ENCODE assay signal across 19 mouse cellular contexts in the genomic region with DNA sequence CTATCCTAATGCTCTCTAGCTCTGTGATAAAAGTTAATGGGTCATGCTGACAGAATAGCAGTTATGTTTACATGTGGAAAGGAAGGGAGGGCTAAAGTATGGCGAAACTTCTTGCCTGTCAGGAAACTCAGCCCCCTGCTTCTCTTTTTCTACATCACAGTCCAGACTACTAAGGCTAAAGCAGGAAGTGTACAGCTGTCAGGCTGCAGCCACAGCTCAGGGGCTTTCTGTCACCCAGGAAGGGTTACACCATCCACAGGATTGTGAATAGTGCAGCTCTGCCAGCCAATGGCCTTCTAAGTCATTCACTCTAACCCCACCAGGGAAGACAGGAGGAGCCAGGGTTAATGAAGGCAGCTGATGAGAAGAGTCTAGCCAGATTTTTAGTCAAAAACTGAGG. TPM values are rescaled to one million over a fixed set of nuclear protein-coding genes. Genes with fewer than 3 reads are reported as not detected.
DNase-seq lines count a peak whose midpoint lies in the region; ATAC-seq and TF ChIP-seq lines count a peak whose summit lies in the region.
"Had no signal": no experiment of that assay in that cellular context is flagged by ENCODE, and none has a peak within 500 bp of the region (broad histone marks: within the 10 kb centered on the region; RNA-seq: fewer than 3 reads in every experiment).

No protein-coding gene starts in this region.

- peak overlapping the region; percentile 69 for H3K27ac ChIP-seq in lung, embryonic 16.5 days (ENCODE audit: low read length)
- H3K27ac ChIP-seq in hindbrain, postnatal 0 days, result no peak overlapping the region
- H3K27ac ChIP-seq: forebrain, embryonic 13.5 days; heart, embryonic 15.5 days; hindbrain, embryonic 14.5 days; limb, embryonic 13.5 days had no signal

- no peaks in the 10 kb centered on the region for H3K4me1 ChIP-seq in lung, adult 2 months (ENCODE audit: control insufficient read depth, insufficient read depth, low read length)
- 0 out of 2 replicates have a peak, but pooled peaks cover 3% of the 10 kb centered on the region for H3K4me1 ChIP-seq in lung, embryonic 16.5 days (replicated peaks; ENCODE audit: control insufficient read depth, insufficient read depth, low read length)
- no peaks in the 10 kb centered on the region for H3K4me1 ChIP-seq in hindbrain, postnatal 0 days (ENCODE audit: insufficient read depth, low read length)
- H3K4me1 ChIP-seq: forebrain, embryonic 13.5 days; heart, embryonic 15.5 days; limb, embryonic 13.5 days had no signal

- H3K4me3 ChIP-seq in lung, adult 2 months (replicated peaks; ENCODE audit: extremely low read depth, low read depth, low read length), result no peak overlapping the region
- no peak overlapping the region for H3K4me3 ChIP-seq in lung, embryonic 16.5 days (ENCODE audit: low read length)
- no peak overlapping the region for H3K4me3 ChIP-seq in hindbrain, postnatal 0 days (ENCODE audit: low read length)
- H3K4me3 ChIP-seq: forebrain, embryonic 13.5 days; heart, embryonic 15.5 days; limb, embryonic 13.5 days had no signal

- H3K4me2 ChIP-seq in lung, embryonic 16.5 days (ENCODE audit: low read depth, low read length), result no peak overlapping the region
- H3K4me2 ChIP-seq in hindbrain, postnatal 0 days (ENCODE audit: low read depth, low read length), result no peak overlapping the region
- H3K4me2 ChIP-seq: forebrain, embryonic 13.5 days; heart, embryonic 15.5 days; hindbrain, embryonic 14.5 days; limb, embryonic 13.5 days had no signal

- DNase-seq in lung, adult 18-20 months, result peak; percentile 45 to 52
- no peak for DNase-seq in lung, adult 2 months
- DNase-seq in gastrocnemius, postnatal 4 days (ENCODE audit: low spot score in 2 of 2), result no peak
- no peak for DNase-seq in hindbrain, postnatal 0 days (ENCODE audit: low spot score)
- DNase-seq: cerebellum, postnatal 36 days; gastrocnemius, postnatal 25 days; kidney, adult 8-10 months; right cerebral cortex, postnatal 14 days had no signal

- 19% methylated on average over 1 of the region's 1 CpGs for WGBS in lung, adult 2 months
- WGBS in lung, embryonic 16.5 days, result 29% methylated on average over 1 of the region's 1 CpGs
- 82% methylated on average over 1 of the region's 1 CpGs for WGBS in hindbrain, postnatal 0 days

- no peaks in the 10 kb centered on the region for H3K27me3 ChIP-seq in lung, embryonic 16.5 days (ENCODE audit: control insufficient read depth, insufficient read depth, low read depth, low read length)
- H3K27me3 ChIP-seq in hindbrain, postnatal 0 days (ENCODE audit: insufficient read depth, low read length), result no peaks in the 10 kb centered on the region
- H3K27me3 ChIP-seq: forebrain, embryonic 13.5 days; heart, embryonic 15.5 days; limb, embryonic 13.5 days had no signal

- no peak for TF ChIP-seq CTCF in lung, adult 2 months (IDR thresholded peaks at IDR 0.05; ENCODE audit: insufficient read depth, low read length)
- no peak for TF ChIP-seq CTCF in hindbrain, postnatal 0 days (IDR thresholded peaks at IDR 0.05; ENCODE audit: low read depth)

- H3K9me3 ChIP-seq in lung, embryonic 16.5 days (ENCODE audit: control insufficient read depth, low read length), result no peaks in the 10 kb centered on the region
- H3K9me3 ChIP-seq in hindbrain, postnatal 0 days (ENCODE audit: low read length), result no peaks in the 10 kb centered on the region
- H3K9me3 ChIP-seq: forebrain, embryonic 13.5 days; heart, embryonic 15.5 days; limb, embryonic 13.5 days had no signal

- no peak for TF ChIP-seq POLR2A in lung, adult 2 months (IDR thresholded peaks at IDR 0.05; ENCODE audit: borderline replicate concordance, extremely low read depth, low read depth, low read length)

- H3K9ac ChIP-seq in lung, embryonic 16.5 days (ENCODE audit: low read length), result no peak overlapping the region
- H3K9ac ChIP-seq in hindbrain, postnatal 0 days (replicated peaks; ENCODE audit: low read length), result no peak overlapping the region
- H3K9ac ChIP-seq: forebrain, embryonic 13.5 days; heart, embryonic 15.5 days; hindbrain, embryonic 14.5 days; limb, embryonic 13.5 days had no signal

- no peaks in the 10 kb centered on the region for H3K36me3 ChIP-seq in lung, embryonic 16.5 days (ENCODE audit: control insufficient read depth, insufficient read depth, low read length)
- no peaks in the 10 kb centered on the region for H3K36me3 ChIP-seq in hindbrain, postnatal 0 days (ENCODE audit: insufficient read depth, low read length)
- H3K36me3 ChIP-seq: heart, embryonic 15.5 days; limb, embryonic 13.5 days had no signal

- ATAC-seq in granulocyte monocyte progenitor cell, adult 5-6 weeks (replicated peaks; ENCODE audit: poor library complexity, severe bottlenecking), result peak; percentile 93
- ATAC-seq in lung, embryonic 16.5 days (ENCODE audit: low read depth), result peak; percentile 97
- ATAC-seq in megakaryocyte-erythroid progenitor cell, adult 5-6 weeks (replicated peaks; ENCODE audit: low FRiP score, low TSS enrichment, poor library complexity, severe bottlenecking), result 0 out of 2 replicates have a peak, but pooled peaks have one; percentile 18
- no peak for ATAC-seq in CD4-positive, CD25-positive, alpha-beta regulatory T cell, adult 4 months
- ATAC-seq in hindbrain, postnatal 0 days, result no peak
- ATAC-seq: forebrain, embryonic 13.5 days had no signal

RNA-seq across cellular contexts. Expression of gene Cln5, which starts 11.0 kb away (rescaled TPM):
- 26.1 and 26.9 TPM in 2 replicates for polyA plus RNA-seq in lung, adult 2 months (2012; rRNA removed)
- total RNA-seq in granulocyte monocyte progenitor cell, adult 5-6 weeks (2014; fragmentation: Nextera tagmentation), result 34.0 and 37.8 TPM in 2 replicates
- total RNA-seq in granulocyte monocyte progenitor cell, adult 5-6 weeks (2017), result 40.2 and 40.5 TPM in 2 replicates
- polyA plus RNA-seq in lung, embryonic 16.5 days (2015; fragmentation: Nextera tagmentation; extraction: Ambion mirVana), result 30.2 and 32.5 TPM in 2 replicates
- 9.3 and 15.8 TPM in 2 replicates for total RNA-seq in megakaryocyte-erythroid progenitor cell, adult 5-6 weeks (2014; fragmentation: Nextera tagmentation)
- total RNA-seq in megakaryocyte-erythroid progenitor cell, adult 5-6 weeks (2017), result 15.6 and 19.8 TPM in 2 replicates
- polyA plus RNA-seq in CD4-positive, CD25-positive, alpha-beta regulatory T cell, adult 4 months (2017; shearing (Covaris generic)), result 10 to 100 TPM; 16.4 to 19.2 TPM
- 10 to 100 TPM; 14.4 to 15.2 TPM for total RNA-seq in gastrocnemius, postnatal 4 days (2021)
- total RNA-seq in hindbrain, postnatal 0 days (2014; rRNA removed), result 11.8 and 14.9 TPM in 2 replicates
- 14.0 and 14.5 TPM in 2 replicates for polyA plus RNA-seq in hindbrain, postnatal 0 days (2015; fragmentation: Nextera tagmentation; extraction: Ambion mirVana)

RNA-seq across cellular contexts. Expression of gene Acod1, which starts 12.2 kb away (rescaled TPM):
- 0.03 and 0.15 TPM in 2 replicates for polyA plus RNA-seq in lung, adult 2 months (2012; rRNA removed)
- not detected in 2 replicates for total RNA-seq in granulocyte monocyte progenitor cell, adult 5-6 weeks (2014; fragmentation: Nextera tagmentation)
- 0.67 TPM in 1 of 2 replicates, not detected in the other for total RNA-seq in granulocyte monocyte progenitor cell, adult 5-6 weeks (2017)
- not detected in 2 replicates for polyA plus RNA-seq in lung, embryonic 16.5 days (2015; fragmentation: Nextera tagmentation; extraction: Ambion mirVana)
- total RNA-seq in megakaryocyte-erythroid progenitor cell, adult 5-6 weeks (2014; fragmentation: Nextera tagmentation), result not detected in 2 replicates
- total RNA-seq in megakaryocyte-erythroid progenitor cell, adult 5-6 weeks (2017), result 0.33 and 0.50 TPM in 2 replicates
- under 1 TPM; 0.16 to 0.23 TPM for polyA plus RNA-seq in CD4-positive, CD25-positive, alpha-beta regulatory T cell, adult 4 months (2017; shearing (Covaris generic))
- total RNA-seq in gastrocnemius, postnatal 4 days (2021), result not detected
- not detected in 2 replicates for total RNA-seq in hindbrain, postnatal 0 days (2014; rRNA removed)
- not detected in 2 replicates for polyA plus RNA-seq in hindbrain, postnatal 0 days (2015; fragmentation: Nextera tagmentation; extraction: Ambion mirVana)
- total RNA-seq: adrenal gland, adult 18-20 months; gastrocnemius, postnatal 25 days; layer of hippocampus, postnatal 10 days had no signal
- polyA plus RNA-seq: forebrain, embryonic 13.5 days; heart, embryonic 15.5 days; hindbrain, embryonic 14.5 days; limb, embryonic 13.5 days; stomach, embryonic 14.5 days had no signal

RNA-seq across cellular contexts. Expression of gene Fbxl3, which starts 40.4 kb away (rescaled TPM):
- 82.7 and 123 TPM in 2 replicates for polyA plus RNA-seq in lung, adult 2 months (2012; rRNA removed)
- 30.3 and 40.0 TPM in 2 replicates for total RNA-seq in granulocyte monocyte progenitor cell, adult 5-6 weeks (2014; fragmentation: Nextera tagmentation)
- 48.0 and 55.6 TPM in 2 replicates for total RNA-seq in granulocyte monocyte progenitor cell, adult 5-6 weeks (2017)
- polyA plus RNA-seq in lung, embryonic 16.5 days (2015; fragmentation: Nextera tagmentation; extraction: Ambion mirVana), result 22.6 and 24.7 TPM in 2 replicates
- total RNA-seq in megakaryocyte-erythroid progenitor cell, adult 5-6 weeks (2014; fragmentation: Nextera tagmentation), result 22.4 and 36.2 TPM in 2 replicates
- 31.8 and 85.5 TPM in 2 replicates for total RNA-seq in megakaryocyte-erythroid progenitor cell, adult 5-6 weeks (2017)
- polyA plus RNA-seq in CD4-positive, CD25-positive, alpha-beta regulatory T cell, adult 4 months (2017; shearing (Covaris generic)), result 10 to 100 TPM; 29.5 to 34.3 TPM
- total RNA-seq in gastrocnemius, postnatal 4 days (2021), result 10 to 100 TPM; 52.2 to 63.6 TPM
- 53.7 and 61.6 TPM in 2 replicates for total RNA-seq in hindbrain, postnatal 0 days (2014; rRNA removed)
- 26.7 and 27.4 TPM in 2 replicates for polyA plus RNA-seq in hindbrain, postnatal 0 days (2015; fragmentation: Nextera tagmentation; extraction: Ambion mirVana)

Comparison
In these comparisons a context has a peak if more than half of its experiments do, and no peak if none do; other contexts are left out.
1. DNase-seq: peak in lung, adult 18-20 months (2 of 2); none in lung, adult 2 months (single experiment), gastrocnemius, postnatal 4 days (0 of 2) and hindbrain, postnatal 0 days (single experiment).
2. ATAC-seq: peak in granulocyte monocyte progenitor cell, adult 5-6 weeks (single experiment), lung, embryonic 16.5 days (single experiment) and megakaryocyte-erythroid progenitor cell, adult 5-6 weeks (single experiment); none in CD4-positive, CD25-positive, alpha-beta regulatory T cell, adult 4 months (single experiment) and hindbrain, postnatal 0 days (single experiment).